Mouse (Mus musculus): Measurements from ENCODE around the gene Fgd2. TPM values are rescaled to one million over a fixed set of nuclear protein-coding genes. Genes with fewer than 3 reads are reported as not detected.
"Not testable (repeated sequence)": the region's sequence is repeated elsewhere in the genome, so short reads cannot be mapped to it uniquely, and the experiment has no call there.

The Fgd2 gene
- polyA plus RNA-seq, 1 experiment from 2014 or later = 6.4 TPM

DNA sequence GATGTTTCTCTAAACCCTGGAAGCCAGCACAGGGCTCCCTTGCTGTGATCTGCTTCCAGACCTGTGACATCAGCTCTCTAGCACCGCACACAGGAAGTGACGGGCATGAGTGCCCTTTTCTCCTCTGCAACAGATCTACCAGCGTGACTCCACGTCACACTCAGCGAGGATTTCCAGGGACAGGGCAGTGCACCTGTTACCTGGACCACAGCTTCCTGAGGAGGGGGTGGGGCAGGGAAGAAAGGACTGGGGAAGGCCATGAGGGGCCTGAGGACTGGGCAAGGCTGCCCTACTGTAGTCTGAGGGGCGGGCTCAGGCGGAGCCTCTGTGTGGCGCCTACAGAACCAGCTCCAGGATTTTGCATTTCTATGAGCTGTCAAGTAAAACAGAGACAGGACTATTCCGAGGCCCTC, 19.1 kb upstream of the Fgd2 start:
- 27% methylated on average over 9 of the region's 9 CpGs for WGBS
- DNase-seq (ENCODE audit: low spot score) = no peak
- Histone ChIP-seq H3K27ac (peak overlapping the region; percentile 72), H3K9me3 (replicated peaks) (no peaks in the 10 kb centered on the region), H3K36me3 (peaks cover 84% of the 10 kb centered on the region), H3K4me3 (no peak overlapping the region), H3K4me1 (peaks cover 47% of the 10 kb centered on the region), H3K27me3 (ENCODE audit: low read depth, poor library complexity, severe bottlenecking) (no peaks in the 10 kb centered on the region)

DNA sequence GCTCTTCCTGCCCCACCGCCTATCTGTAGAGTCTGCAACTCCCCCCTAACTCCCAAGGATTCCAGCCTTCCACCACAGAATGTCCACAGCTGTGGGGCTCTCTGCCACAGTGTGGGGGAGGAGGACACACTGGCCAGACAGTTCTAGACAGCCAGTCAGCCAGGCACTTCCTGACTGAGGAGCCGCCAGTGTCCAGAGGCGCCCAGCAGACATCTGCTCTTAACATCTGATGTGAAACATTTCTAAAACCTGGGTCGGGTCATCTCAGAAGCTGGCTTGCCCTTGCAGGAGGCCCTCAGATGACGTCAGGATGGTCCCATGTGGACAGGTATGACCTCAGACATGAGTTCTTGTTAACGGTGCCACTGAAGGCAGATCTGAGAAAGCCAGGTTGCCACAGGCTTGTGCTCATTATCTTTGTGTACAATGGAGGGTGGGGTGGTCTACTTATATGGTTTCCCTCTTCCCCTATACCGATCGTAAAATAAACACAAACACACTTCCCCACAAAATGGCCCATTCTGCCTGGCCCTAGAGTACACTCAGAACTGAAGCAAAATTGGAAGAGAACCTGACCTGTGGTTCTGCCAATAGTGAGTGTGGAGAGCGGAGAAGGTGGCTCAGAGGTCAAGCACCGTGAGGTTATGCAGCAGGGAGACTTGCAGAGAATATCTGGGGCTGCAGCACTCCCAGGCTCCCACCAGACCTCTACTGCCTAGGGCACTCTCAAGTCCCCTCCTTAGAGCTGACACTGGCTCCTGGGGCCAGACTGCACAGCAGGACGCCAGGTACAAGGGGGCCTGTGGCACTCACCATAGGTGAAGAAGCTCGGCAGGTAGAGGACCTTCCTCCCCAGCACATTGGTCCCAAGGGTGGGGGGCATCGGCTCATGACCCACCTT, 18.5 kb upstream of the Fgd2 start:
- no peak for DNase-seq (ENCODE audit: low spot score)

DNA sequence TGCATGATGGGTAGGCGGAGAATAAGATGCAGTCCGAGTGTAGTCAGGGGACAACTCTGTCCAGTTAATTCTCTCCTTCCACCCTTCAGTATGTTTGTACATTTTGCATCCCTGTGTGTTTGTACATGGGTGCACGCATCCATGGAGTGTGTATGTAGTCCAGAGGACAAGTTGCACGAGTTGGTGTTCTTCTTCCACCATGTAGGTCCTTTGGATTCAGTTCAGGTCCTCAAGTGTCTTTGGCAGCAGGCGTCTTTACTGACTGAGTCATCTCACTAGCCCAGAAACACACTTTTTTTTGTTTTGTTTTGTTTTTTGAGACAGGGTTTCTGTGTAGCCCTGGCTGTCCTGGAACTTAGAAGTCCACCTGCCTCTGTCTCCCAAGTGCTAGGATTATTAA, 17.5 kb upstream of the Fgd2 start:
- DNase-seq (ENCODE audit: low spot score) = no peak
- Histone ChIP-seq H3K36me3 (peaks cover 68% of the 10 kb centered on the region), H3K27ac (no peak overlapping the region), H3K4me1 (peaks cover 55% of the 10 kb centered on the region), H3K9me3 (replicated peaks) (no peaks in the 10 kb centered on the region), H3K4me3 (no peak overlapping the region), H3K27me3 (ENCODE audit: low read depth, poor library complexity, severe bottlenecking) (no peaks in the 10 kb centered on the region)
- 92% methylated on average over 5 of the region's 5 CpGs for WGBS

More for the DNA sequence above, 18.5 kb upstream of the Fgd2 start:
- Histone ChIP-seq H3K9me3 (replicated peaks) (no peaks in the 10 kb centered on the region), H3K4me1 (peaks cover 50% of the 10 kb centered on the region), H3K27ac (peak overlapping the region; percentile 72), H3K4me3 (0 out of 2 replicates have a peak overlapping the region, but pooled peaks have one; percentile 6), H3K27me3 (ENCODE audit: low read depth, poor library complexity, severe bottlenecking) (no peaks in the 10 kb centered on the region), H3K36me3 (peaks cover 77% of the 10 kb centered on the region)
- WGBS = 44% methylated on average over 13 of the region's 13 CpGs

DNA sequence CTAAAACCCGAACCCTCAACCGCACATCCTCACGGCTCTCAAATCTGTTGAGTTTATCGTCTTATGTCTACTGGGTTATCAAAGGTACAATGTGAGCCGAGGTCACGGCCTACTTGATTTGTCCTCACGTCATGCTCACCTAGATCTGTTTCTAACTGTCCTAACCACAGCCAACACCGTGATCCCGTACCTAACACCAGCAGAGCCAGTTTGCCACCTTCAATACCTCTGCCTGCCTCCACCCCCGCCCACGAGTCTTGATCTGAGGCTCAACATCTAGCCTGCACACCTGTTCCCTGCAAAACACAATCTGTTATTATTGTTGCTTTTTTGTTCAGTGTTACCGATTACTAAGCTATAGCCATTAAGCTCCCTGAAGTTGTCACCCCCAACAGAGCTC, 15.4 kb upstream of the Fgd2 start:
- Histone ChIP-seq H3K9me3 (replicated peaks) (no peaks in the 10 kb centered on the region), H3K27me3 (ENCODE audit: low read depth, poor library complexity, severe bottlenecking) (no peaks in the 10 kb centered on the region), H3K4me3 (peak overlapping the region; percentile 76; the same call in 1 of the 2 replicates), H3K36me3 (peaks cover 47% of the 10 kb centered on the region), H3K4me1 (peaks cover 53% of the 10 kb centered on the region), H3K27ac (no peak overlapping the region)
- 94% methylated on average over 12 of the region's 12 CpGs for WGBS
- DNase-seq (ENCODE audit: low spot score) = no peak

DNA sequence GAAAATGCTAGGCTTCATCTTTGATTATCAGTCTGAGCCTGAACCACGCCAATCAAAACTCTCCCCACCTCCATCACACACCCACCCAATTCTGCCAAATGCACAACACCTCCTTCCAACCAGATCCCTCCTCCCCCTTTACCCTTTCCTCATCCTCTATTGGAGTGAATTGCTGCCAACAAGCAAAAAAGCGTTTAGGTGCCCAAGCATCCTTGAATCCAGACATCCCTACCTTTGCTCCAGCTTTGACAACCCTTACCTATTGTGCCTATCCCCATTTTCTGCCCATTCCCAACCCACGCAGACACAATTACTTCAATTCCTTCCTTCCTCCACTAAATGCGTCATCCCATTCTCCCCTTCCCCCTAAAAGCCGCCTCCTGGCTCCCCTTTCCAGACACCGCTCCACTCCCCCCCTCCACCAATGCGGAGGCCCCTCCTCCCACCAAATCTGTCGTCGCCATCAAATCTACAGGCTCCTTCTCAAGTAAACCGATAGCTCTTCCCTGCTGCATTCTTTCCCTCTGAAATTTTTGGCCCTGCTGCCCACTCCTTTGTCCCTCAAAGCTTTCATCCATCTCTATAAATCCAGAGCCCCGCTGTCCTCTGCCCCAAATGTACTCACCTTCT, 14.1 kb upstream of the Fgd2 start:
- no peaks in the 10 kb centered on the region for H3K27me3 ChIP-seq (ENCODE audit: low read depth, poor library complexity, severe bottlenecking)
- peak; percentile 66 for DNase-seq (ENCODE audit: low spot score)
- H3K27ac ChIP-seq = peak overlapping the region; percentile 94
- H3K9me3 ChIP-seq (replicated peaks) = no peaks in the 10 kb centered on the region
- H3K4me1 ChIP-seq = peaks cover 40% of the 10 kb centered on the region
- H3K4me3 ChIP-seq = peak overlapping the region; percentile 76
- WGBS = 5% methylated on average over 11 of the region's 11 CpGs
- peaks cover 37% of the 10 kb centered on the region for H3K36me3 ChIP-seq

DNA sequence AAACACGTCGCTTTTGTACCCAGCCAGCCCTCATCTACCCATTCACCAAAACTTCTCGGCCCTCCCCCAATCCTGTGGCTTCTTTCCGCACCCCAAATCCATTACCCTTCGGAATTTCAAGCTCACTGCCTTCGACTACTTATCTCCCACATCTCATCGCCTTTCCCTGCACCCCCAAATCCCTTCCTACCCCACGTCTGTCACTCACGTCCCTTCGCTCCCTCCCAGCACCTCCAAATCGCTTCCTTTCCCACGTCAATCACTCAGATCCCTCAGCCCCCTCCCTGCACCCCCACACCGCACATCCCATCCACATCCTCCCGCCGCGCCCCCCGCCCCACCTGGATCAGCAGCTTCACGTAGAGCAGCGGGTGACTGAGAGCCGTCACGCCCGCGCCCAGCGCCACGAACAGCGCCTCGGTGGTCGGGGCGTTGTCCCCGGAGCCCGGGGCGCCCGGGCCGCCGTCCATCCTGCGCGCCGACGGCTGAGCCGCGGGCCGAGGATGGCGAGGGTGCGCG, 13.5 kb upstream of the Fgd2 start:
- no peak for DNase-seq (ENCODE audit: low spot score)
- WGBS = under 1% methylated on average over 45 of the region's 45 CpGs
- H3K27me3 ChIP-seq (ENCODE audit: low read depth, poor library complexity, severe bottlenecking) = no peaks in the 10 kb centered on the region

DNA sequence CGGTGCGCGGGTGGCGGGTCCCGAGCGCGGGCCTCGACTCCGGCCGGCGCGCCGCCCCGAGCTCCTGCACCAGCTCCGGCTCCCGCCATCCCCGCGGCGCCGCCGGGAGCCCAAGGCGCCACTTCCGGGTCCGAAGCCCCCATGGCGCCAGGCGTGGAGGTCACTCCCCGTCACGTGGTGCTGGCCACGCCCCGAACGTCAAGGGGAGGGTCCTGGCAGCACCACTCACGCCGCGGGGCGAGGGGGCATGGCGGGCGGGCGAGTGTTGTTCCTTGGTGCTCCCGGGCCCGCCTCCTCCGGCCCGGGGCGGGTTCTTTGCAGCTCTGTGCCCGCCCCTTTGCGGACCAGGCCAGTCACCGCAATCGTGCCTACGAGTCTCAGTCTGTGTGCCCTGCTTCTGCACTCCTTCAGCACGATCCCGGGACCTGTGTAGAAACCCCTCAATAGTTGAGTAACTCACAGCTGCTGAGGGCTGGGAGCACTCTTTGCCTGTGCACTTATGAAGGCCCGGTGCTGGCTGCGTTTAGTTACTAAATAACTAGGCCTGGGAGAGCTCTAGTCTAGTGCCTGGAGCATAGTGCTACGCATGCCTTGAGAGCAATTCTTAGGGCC, 13.0 kb upstream of the Fgd2 start, which contains the start of gene Mtch1:
TSS of gene Mtch1 (minus strand) at position 290 of the 612 bp plus-strand sequence.
- Histone ChIP-seq H3K4me1 (peaks cover 29% of the 10 kb centered on the region), H3K27me3 (ENCODE audit: low read depth, poor library complexity, severe bottlenecking) (no peaks in the 10 kb centered on the region), H3K4me3 (peak within 1 kb of the TSS; percentile 76), H3K9me3 (replicated peaks) (no peaks in the 10 kb centered on the region), H3K36me3 (peaks cover 27% of the 10 kb centered on the region), H3K27ac (peak within 1 kb of the TSS; percentile 94)
- DNase-seq (ENCODE audit: low spot score) = peak; percentile 100
- under 1% methylated on average over 53 of the region's 53 CpGs for WGBS

More for the DNA sequence above, 13.5 kb upstream of the Fgd2 start:
- H3K9me3 ChIP-seq (replicated peaks) = no peaks in the 10 kb centered on the region
- H3K27ac ChIP-seq = peak overlapping the region; percentile 94
- H3K4me3 ChIP-seq = peak overlapping the region; percentile 76
- H3K36me3 ChIP-seq = peaks cover 33% of the 10 kb centered on the region
- H3K4me1 ChIP-seq = peaks cover 34% of the 10 kb centered on the region

DNA sequence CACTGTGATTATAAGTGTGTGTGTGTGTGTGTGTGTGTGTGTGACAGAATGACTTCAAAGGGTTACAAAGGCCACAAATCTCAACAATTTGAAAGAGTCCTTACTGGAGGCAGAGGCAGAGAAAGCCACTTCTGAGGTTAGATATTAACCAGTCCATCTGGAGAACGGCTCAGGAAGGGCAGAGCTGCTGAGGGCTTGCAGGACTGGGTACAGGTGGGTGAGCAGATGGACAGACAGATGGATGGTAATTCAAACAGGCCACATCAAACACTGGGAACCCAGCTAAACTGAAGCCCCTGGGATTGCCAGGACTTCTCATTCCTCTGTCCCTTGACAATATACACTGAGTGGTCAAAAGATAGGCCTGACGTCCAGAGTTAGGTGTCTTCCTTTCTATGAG, 11.7 kb upstream of the Fgd2 start:
- Histone ChIP-seq H3K9me3 (replicated peaks) (no peaks in the 10 kb centered on the region), H3K27me3 (ENCODE audit: low read depth, poor library complexity, severe bottlenecking) (no peaks in the 10 kb centered on the region), H3K36me3 (peaks cover 15% of the 10 kb centered on the region), H3K4me3 (no peak overlapping the region), H3K4me1 (peaks cover 25% of the 10 kb centered on the region), H3K27ac (no peak overlapping the region)
- no peak for DNase-seq (ENCODE audit: low spot score)
- 88% methylated on average over 2 of the region's 2 CpGs for WGBS

DNA sequence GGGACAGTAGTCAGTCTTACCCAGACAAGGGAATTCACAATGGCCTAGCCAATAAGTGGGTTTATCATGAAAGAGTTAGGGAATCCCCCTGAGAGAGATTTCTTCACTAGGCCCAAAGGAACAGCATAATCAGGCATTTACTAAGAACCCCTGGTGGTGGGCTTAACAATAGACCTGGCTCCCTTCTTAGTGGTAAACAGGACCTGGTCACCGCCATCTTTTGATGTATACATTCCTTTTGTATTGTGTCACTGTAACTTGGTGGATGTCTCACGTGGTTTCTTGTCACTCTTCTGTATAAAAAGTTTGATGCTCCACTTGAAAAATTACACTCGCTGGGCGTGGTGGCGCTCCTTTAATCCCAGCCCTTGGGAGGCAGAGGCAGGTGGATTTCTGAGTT, 9.7 kb upstream of the Fgd2 start:
- not testable (repeated sequence) for DNase-seq (ENCODE audit: low spot score); H3K36me3 ChIP-seq; H3K27ac ChIP-seq; H3K27me3 ChIP-seq (ENCODE audit: low read depth, poor library complexity, severe bottlenecking); H3K4me3 ChIP-seq; H3K9me3 ChIP-seq (replicated peaks)
- WGBS = 79% methylated on average over 5 of the region's 5 CpGs
- peaks cover 29% of the 10 kb centered on the region for H3K4me1 ChIP-seq

DNA sequence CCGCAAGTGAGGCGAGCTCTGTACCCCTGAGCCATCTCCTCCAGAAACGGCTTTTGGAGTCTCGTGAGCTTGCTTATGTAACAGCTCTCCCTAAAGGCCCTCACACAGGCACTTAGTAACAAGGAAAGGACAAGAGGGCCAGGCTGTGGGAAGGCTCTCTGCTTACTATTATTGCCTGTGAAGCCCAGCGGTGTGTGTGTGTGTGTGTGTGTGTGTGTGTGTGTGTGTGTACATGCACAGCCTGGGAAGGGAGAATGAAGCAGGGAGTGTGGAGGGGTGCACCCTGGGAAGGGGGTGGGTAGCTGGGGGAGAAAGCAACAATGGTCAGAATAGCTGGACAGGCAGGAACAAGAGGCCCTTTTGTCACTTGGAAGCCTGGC, 5.3 kb upstream of the Fgd2 start:
- Histone ChIP-seq H3K9me3 (replicated peaks) (no peaks in the 10 kb centered on the region), H3K36me3 (no peaks in the 10 kb centered on the region), H3K27me3 (ENCODE audit: low read depth, poor library complexity, severe bottlenecking) (no peaks in the 10 kb centered on the region), H3K4me1 (peaks cover 27% of the 10 kb centered on the region), H3K27ac (peak overlapping the region; percentile 81), H3K4me3 (peak overlapping the region; percentile 42; the same call in 1 of the 2 replicates)
- DNase-seq (ENCODE audit: low spot score) = no peak
- 69% methylated on average over 5 of the region's 5 CpGs for WGBS

DNA sequence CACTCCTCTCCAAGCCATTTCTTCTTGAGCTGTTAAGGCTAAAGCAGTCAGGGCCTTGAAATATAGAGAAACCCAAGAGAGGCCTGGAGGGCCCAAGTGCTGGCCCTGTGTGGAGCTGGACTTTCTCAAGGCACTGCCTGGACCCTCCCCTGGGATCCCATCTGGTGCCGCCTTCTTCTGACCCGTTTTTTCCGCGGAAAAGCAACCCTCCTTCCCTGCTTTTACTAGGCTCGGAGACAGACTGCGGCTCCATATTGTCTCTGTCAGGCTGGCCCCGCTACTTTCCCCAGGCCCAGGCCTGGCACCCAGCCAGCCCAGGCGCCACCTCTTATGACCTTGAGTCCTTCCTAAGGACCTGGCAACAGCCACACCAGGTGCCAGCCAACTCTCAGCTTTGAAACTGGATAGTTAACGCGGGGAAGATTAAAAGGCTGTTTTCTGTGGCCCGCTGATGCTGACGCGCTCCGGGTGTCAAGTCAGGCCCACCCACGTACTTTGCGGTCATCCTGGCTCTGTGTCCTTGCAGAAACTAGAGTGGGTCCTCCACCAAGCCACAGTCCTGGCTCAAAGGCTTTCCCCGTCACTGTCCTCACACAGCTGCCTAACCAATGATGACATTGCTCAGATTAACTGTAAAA, 4.8 kb upstream of the Fgd2 start:
- Histone ChIP-seq H3K4me3 (peak overlapping the region; percentile 42), H3K9me3 (replicated peaks) (no peaks in the 10 kb centered on the region), H3K27me3 (ENCODE audit: low read depth, poor library complexity, severe bottlenecking) (no peaks in the 10 kb centered on the region), H3K27ac (peak overlapping the region; percentile 81), H3K36me3 (no peaks in the 10 kb centered on the region), H3K4me1 (peaks cover 32% of the 10 kb centered on the region)
- DNase-seq (ENCODE audit: low spot score) = peak; percentile 59
- WGBS = 26% methylated on average over 17 of the region's 17 CpGs

DNA sequence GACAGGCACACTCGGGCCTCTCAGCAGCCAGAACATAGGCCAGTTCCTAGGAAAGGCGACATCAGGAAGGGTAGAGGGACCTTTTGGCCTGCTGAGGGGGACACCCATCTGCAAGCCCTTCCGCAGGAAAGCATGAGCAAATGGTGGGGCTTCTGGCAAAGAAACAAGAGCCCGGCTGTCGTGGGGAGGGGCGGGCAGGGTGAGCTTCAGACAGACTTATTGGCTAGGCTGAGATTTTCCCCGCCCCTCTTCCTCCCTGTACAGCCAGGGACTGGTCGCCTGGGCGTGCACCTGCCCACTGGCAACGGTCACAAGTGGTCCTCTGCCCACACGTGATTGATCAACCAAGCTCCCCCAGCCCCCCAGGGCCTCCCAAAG, 4.2 kb upstream of the Fgd2 start:
- H3K27me3 ChIP-seq (ENCODE audit: low read depth, poor library complexity, severe bottlenecking) = no peaks in the 10 kb centered on the region
- H3K36me3 ChIP-seq = no peaks in the 10 kb centered on the region
- no peaks in the 10 kb centered on the region for H3K9me3 ChIP-seq (replicated peaks)
- peak overlapping the region; percentile 42 for H3K4me3 ChIP-seq
- peak overlapping the region; percentile 81 for H3K27ac ChIP-seq
- peak; percentile 80 for DNase-seq (ENCODE audit: low spot score)
- peaks cover 37% of the 10 kb centered on the region for H3K4me1 ChIP-seq
- WGBS = 3% methylated on average over 11 of the region's 11 CpGs

All from limb, embryonic 10.5 days (tissue).